Mouse (Mus musculus) embryonic facial prominence, embryonic 14.5 days (tissue): Measurements from ENCODE around the gene Rprd1b. TPM values are rescaled to one million over a fixed set of nuclear protein-coding genes. Genes with fewer than 3 reads are reported as not detected.

Experiments
- ATAC-seq: fragments of 200-750 bp; cut with Nextera tagmentation; 2 replicates; pipeline ENCODE4 v1.8.0; 2017; ENCODE audit warnings: low read depth, moderate number of reproducible peaks, moderate TSS enrichment
- DNase-seq: peaks from one replicate; pipeline ENCODE4 v3.0.0-alpha.2; 2015; ENCODE audit warnings: low spot score
- H3K27ac ChIP-seq: fragments of 300-500 bp; sonication (generic); replicated peaks from 2 replicates; pipeline ENCODE4 v1.5.1; 2014; ENCODE audit warnings: low read depth, mild to moderate bottlenecking, low read length, moderate library complexity
- H3K27me3 ChIP-seq: fragments of 300-500 bp; sonication (generic); replicated peaks from 2 replicates; pipeline ENCODE4 v1.6.1; 2014; ENCODE audit warnings: low read length; ENCODE audit not compliant: control insufficient read depth, insufficient read depth
- H3K36me3 ChIP-seq: fragments of 300-500 bp; sonication (generic); 2 replicates; pipeline ENCODE4 v1.6.1; 2014; ENCODE audit warnings: low read length, mixed read lengths; ENCODE audit not compliant: control insufficient read depth, insufficient read depth
- H3K4me1 ChIP-seq: fragments of 300-500 bp; sonication (generic); 2 replicates; pipeline ENCODE4 v1.6.1; 2014; ENCODE audit warnings: antibody characterized with exemption, low read length; ENCODE audit not compliant: control insufficient read depth, insufficient read depth
- H3K4me2 ChIP-seq: fragments of 300-500 bp; sonication (generic); 2 replicates; pipeline ENCODE4 v1.6.1; 2014; ENCODE audit warnings: low read depth, mild to moderate bottlenecking, low read length, moderate library complexity, mixed read lengths
- H3K4me3 ChIP-seq: fragments of 300-500 bp; sonication (generic); 2 replicates; pipeline ENCODE4 v1.5.1; 2014; ENCODE audit warnings: low read depth, mild to moderate bottlenecking, low read length
- H3K9ac ChIP-seq: fragments of 300-500 bp; sonication (generic); 2 replicates; pipeline ENCODE4 v1.6.1; 2014; ENCODE audit warnings: low read depth, mild to moderate bottlenecking, low read length, moderate library complexity, mixed read lengths
- H3K9me3 ChIP-seq: fragments of 300-500 bp; sonication (generic); 2 replicates; pipeline ENCODE4 v1.6.1; 2016; ENCODE audit warnings: low read length; ENCODE audit not compliant: control insufficient read depth
- WGBS: fragments of 180-500 bp; shearing (Covaris S2); extraction: QIAGEN DNeasy Blood & Tissue Kit; methylation state at CpG from one replicate; pipeline ENCODE4 v1.1.7; 2014; 5-methylcytosine and 5-hydroxymethylcytosine counted together
- polyA plus RNA-seq: library from polyadenylated mRNA; unstranded; fragments of >200 nt; fragmentation: Nextera tagmentation; extraction: Ambion mirVana; gene quantifications from 2 replicates; pipeline ENCODE4 v1.2.1, GENCODE M21; 2014

The Rprd1b gene
- polyA plus RNA-seq, 1 experiment from 2014 or later = 32.8 TPM

- no peaks in the 10 kb centered on the region for H3K9me3 ChIP-seq
- DNase-seq (no peak), ATAC-seq (no peak)
- WGBS = 68% methylated on average over 6 of the region's 6 CpGs
- no peaks in the 10 kb centered on the region for H3K27me3 ChIP-seq
- no peak overlapping the region for H3K4me3 ChIP-seq
- H3K27ac ChIP-seq = no peak overlapping the region
- H3K36me3 ChIP-seq = no peaks in the 10 kb centered on the region
- no peak overlapping the region for H3K9ac ChIP-seq
- no peak overlapping the region for H3K4me2 ChIP-seq
- H3K4me1 ChIP-seq = no peaks in the 10 kb centered on the region; the same call in 1 of the 2 replicates
Measured at GRCm38 (mm10) chr2:158133050-158133449, 104.8 kb downstream of the Rprd1b start.

- Histone ChIP-seq H3K27me3 (no peaks in the 10 kb centered on the region), H3K4me3 (no peak overlapping the region), H3K27ac (peak overlapping the region; percentile 25; the same call in 1 of the 2 replicates), H3K36me3 (no peaks in the 10 kb centered on the region), H3K9ac (no peak overlapping the region), H3K9me3 (no peaks in the 10 kb centered on the region), H3K4me1 (peaks cover 10% of the 10 kb centered on the region), H3K4me2 (no peak overlapping the region)
- DNase-seq (no peak), ATAC-seq (no peak)
- 52% methylated on average over 7 of the region's 7 CpGs for WGBS
Measured at GRCm38 (mm10) chr2:158136205-158136604, 107.9 kb downstream of the Rprd1b start.

- H3K9ac ChIP-seq = no peak overlapping the region
- H3K4me2 ChIP-seq = no peak overlapping the region
- no peak overlapping the region for H3K27ac ChIP-seq
- WGBS = 78% methylated on average over 12 of the region's 12 CpGs
- H3K36me3 ChIP-seq = no peaks in the 10 kb centered on the region
- DNase-seq = no peak
- no peak for ATAC-seq
- H3K4me3 ChIP-seq = no peak overlapping the region
- peaks cover 10% of the 10 kb centered on the region for H3K4me1 ChIP-seq
- H3K9me3 ChIP-seq = no peaks in the 10 kb centered on the region
- no peaks in the 10 kb centered on the region for H3K27me3 ChIP-seq
Measured at GRCm38 (mm10) chr2:158137771-158138170, 109.5 kb downstream of the Rprd1b start.

DNA sequence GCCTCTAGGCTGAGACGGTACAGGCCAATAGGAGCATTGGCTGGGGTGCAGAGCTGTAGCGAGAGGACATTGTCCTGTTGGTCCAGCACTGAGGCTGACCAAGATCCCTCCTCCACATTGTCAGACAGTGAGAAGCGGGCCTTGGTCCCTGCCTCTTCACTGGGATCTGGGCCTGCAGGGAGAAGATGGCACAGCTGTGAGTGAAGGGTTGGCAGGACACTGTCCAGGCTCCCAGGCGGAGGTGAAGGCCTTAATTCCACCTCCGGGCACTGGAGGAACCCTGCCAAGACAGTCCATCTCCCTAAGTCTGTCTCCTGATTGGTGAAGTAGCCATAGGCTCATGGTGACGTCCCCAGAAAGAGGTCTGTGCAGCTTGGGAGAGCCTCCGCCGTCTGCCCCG lies 110.5 kb downstream of the Rprd1b start:
- no peaks in the 10 kb centered on the region for H3K27me3 ChIP-seq
- H3K36me3 ChIP-seq = no peaks in the 10 kb centered on the region
- no peak overlapping the region for H3K4me3 ChIP-seq
- ATAC-seq (no peak), DNase-seq (no peak)
- H3K27ac ChIP-seq = peak overlapping the region; percentile 69
- H3K9ac ChIP-seq = no peak overlapping the region
- 90% methylated on average over 9 of the region's 9 CpGs for WGBS
- H3K4me2 ChIP-seq = no peak overlapping the region
- no peaks in the 10 kb centered on the region for H3K9me3 ChIP-seq
- H3K4me1 ChIP-seq = peaks cover 15% of the 10 kb centered on the region

DNA sequence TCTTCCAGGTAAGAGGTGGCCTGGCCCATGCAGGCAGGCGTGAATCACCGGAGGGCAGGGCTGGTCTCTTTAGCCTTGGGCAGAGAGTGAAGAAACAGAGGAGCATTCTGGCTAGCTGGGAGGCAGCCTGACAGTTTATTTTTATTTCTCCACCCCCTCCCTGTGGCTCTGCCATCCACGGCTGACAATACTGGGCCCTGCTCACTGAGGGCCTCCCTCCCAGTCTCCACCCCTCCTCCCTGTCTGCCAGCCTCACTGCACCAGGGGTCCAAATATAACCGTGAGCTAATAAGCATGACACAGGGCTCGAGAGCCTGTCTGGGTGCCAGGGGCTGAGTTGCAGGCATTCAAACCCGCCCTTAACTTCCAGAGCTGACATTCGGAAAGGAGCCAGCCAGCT lies 111.3 kb downstream of the Rprd1b start:
- H3K4me1 ChIP-seq = peaks cover 15% of the 10 kb centered on the region
- ATAC-seq (peak; percentile 88), DNase-seq (peak; percentile 93)
- H3K9ac ChIP-seq = no peak overlapping the region
- 22% methylated on average over 7 of the region's 7 CpGs for WGBS
- H3K4me3 ChIP-seq = no peak overlapping the region
- no peak overlapping the region for H3K4me2 ChIP-seq
- H3K27me3 ChIP-seq = no peaks in the 10 kb centered on the region
- H3K9me3 ChIP-seq = no peaks in the 10 kb centered on the region
- H3K36me3 ChIP-seq = no peaks in the 10 kb centered on the region
- H3K27ac ChIP-seq = peak overlapping the region; percentile 69

GRCm38 (mm10) chr2:158140664-158141063 lies 112.4 kb downstream of the Rprd1b start:
- ATAC-seq = no peak
- Histone ChIP-seq H3K36me3 (no peaks in the 10 kb centered on the region), H3K27ac (peak overlapping the region; percentile 69), H3K4me2 (no peak overlapping the region), H3K27me3 (peaks cover 4% of the 10 kb centered on the region), H3K4me3 (no peak overlapping the region), H3K4me1 (peaks cover 15% of the 10 kb centered on the region), H3K9me3 (no peaks in the 10 kb centered on the region), H3K9ac (no peak overlapping the region)
- no peak for DNase-seq
- WGBS = 87% methylated on average over 5 of the region's 5 CpGs

GRCm38 (mm10) chr2:158141271-158141670 lies 113.0 kb downstream of the Rprd1b start:
- no peak for DNase-seq
- H3K4me1 ChIP-seq = peaks cover 17% of the 10 kb centered on the region
- WGBS = 70% methylated on average over 7 of the region's 7 CpGs
- no peaks in the 10 kb centered on the region for H3K36me3 ChIP-seq
- H3K27ac ChIP-seq = no peak overlapping the region
- no peak overlapping the region for H3K4me2 ChIP-seq
- H3K9ac ChIP-seq = no peak overlapping the region
- H3K9me3 ChIP-seq = no peaks in the 10 kb centered on the region
- no peak for ATAC-seq
- peaks cover 11% of the 10 kb centered on the region for H3K27me3 ChIP-seq
- H3K4me3 ChIP-seq = no peak overlapping the region

DNA sequence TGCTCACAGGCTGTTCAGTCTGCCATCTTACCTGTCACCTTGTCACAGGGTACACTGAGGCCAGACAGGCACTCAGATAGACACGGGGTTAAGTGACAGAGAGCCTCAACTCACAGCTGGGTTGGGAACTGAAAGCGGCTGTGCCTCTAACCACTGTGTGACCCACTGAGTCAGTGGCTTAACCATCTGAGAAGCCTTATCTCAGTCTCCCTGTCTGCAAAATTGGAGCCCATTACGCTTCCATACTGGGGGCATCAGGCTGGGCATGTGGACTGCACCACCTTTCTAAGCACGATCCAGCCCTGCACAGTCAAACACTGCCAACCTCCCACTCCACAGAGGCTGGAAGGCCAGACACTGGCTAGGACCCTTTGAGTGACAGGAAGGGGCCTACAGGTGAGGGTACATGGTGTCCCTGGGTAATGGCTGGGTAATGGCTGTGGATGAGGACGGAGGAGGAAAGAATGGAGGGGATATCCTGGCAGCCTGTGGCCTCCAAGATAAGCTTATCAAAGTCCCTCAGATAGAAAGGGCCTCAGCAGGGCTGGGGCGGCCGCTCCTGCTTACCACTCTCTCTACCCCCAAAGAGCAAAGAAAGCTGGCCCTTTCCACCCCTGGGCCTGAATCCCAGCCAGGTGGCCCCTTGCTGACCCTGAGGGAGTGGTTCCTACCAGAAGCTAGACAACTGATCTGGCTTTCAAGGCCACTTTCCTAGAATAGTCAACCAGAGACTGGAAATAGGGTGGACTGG lies 113.6 kb downstream of the Rprd1b start:
- Histone ChIP-seq H3K9ac (no peak overlapping the region), H3K4me2 (no peak overlapping the region), H3K36me3 (no peaks in the 10 kb centered on the region), H3K4me1 (peaks cover 18% of the 10 kb centered on the region), H3K27ac (no peak overlapping the region), H3K27me3 (peaks cover 11% of the 10 kb centered on the region), H3K4me3 (no peak overlapping the region), H3K9me3 (no peaks in the 10 kb centered on the region)
- DNase-seq (no peak), ATAC-seq (no peak)
- 75% methylated on average over 7 of the region's 7 CpGs for WGBS

DNA sequence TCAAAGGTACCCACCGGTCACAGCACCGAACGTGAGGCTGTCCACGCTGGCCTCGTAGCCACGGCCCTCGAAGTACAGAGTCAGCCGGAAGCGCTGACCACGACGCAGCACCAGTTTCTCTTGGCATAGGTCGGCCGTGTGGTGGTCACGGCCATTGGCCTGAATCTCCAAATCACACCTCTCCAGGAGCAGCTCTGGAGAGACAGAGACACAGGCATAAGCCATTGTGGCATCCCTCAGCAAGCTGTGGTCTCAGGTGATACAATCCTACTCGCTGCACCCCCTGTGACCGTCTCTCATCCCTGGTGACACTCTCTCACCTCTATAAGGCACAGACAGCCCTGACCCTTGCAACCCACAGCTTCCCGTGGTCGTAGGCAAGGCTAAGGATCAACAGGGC lies 114.7 kb downstream of the Rprd1b start:
- no peaks in the 10 kb centered on the region for H3K9me3 ChIP-seq
- ATAC-seq = no peak
- no peak overlapping the region for H3K9ac ChIP-seq
- H3K36me3 ChIP-seq = no peaks in the 10 kb centered on the region
- H3K4me1 ChIP-seq = peaks cover 18% of the 10 kb centered on the region
- DNase-seq = no peak
- H3K4me2 ChIP-seq = no peak overlapping the region
- WGBS = 75% methylated on average over 17 of the region's 18 CpGs
- H3K27me3 ChIP-seq = peaks cover 11% of the 10 kb centered on the region
- H3K27ac ChIP-seq = no peak overlapping the region
- H3K4me3 ChIP-seq = no peak overlapping the region
